Mouse (Mus musculus): ENCODE data around the gene Dnaja3.

- no peak for TF ChIP-seq CTCF (IDR thresholded peaks at IDR 0.05; ENCODE audit: borderline replicate concordance, control insufficient read depth, extremely low read depth, insufficient read depth, low read length, poor library complexity)
- TF ChIP-seq POLR2A (IDR thresholded peaks at IDR 0.05; ENCODE audit: control insufficient read depth, extremely low read depth, insufficient read depth, low read length, poor library complexity), result no peak
Observed at GRCm38 (mm10) chr16:4616829-4617228, 23.0 kb upstream of the Dnaja3 start.

Measured in thymus, adult 2 months (tissue).